Mouse (Mus musculus): Measurements from ENCODE around the gene H2-Oa. TPM values are rescaled to one million over a fixed set of nuclear protein-coding genes. Genes with fewer than 3 reads are reported as not detected.

H2-Oa gene
- polyA plus RNA-seq, 1 experiment from 2014 or later: 3.1 TPM

DNA sequence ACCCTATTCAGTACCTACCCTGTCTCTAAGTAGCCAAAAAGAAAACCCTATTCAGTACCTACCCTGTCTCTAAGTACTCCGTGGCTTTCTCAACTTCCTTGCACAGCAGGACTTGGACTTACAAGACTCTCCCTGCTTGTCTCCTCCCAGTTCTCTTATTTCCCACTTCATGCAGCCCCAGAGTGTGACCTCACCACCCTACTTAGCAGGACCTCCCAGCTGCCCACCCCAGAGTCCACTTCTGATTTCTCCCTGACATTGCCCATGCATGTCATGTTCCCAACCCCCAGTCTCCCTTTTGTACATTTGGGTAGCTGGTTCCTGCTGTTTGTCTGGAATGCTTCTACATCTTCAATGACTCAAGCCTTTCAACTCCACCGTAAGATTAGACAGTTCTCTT lies 31.4 kb downstream of the H2-Oa start:
- WGBS: 2% methylated on average over 2 of the region's 2 CpGs
- ATAC-seq (replicated peaks; ENCODE audit: extremely low read depth, insufficient read depth, low FRiP score): no peak
- H3K27ac ChIP-seq (ENCODE audit: low read length): peak overlapping the region; percentile 100
- peak overlapping the region; percentile 100 for H3K9ac ChIP-seq (ENCODE audit: low read length)
- no peaks in the 10 kb centered on the region for H3K27me3 ChIP-seq (ENCODE audit: control insufficient read depth, insufficient read depth, low read length)
- H3K4me1 ChIP-seq (ENCODE audit: control insufficient read depth, insufficient read depth, low read length): peaks cover 19% of the 10 kb centered on the region
- H3K36me3 ChIP-seq (ENCODE audit: control insufficient read depth, insufficient read depth): peaks cover 4% of the 10 kb centered on the region; the same call in 1 of the 2 replicates
- peak overlapping the region; percentile 89 for H3K4me3 ChIP-seq (ENCODE audit: low read length)
- peak overlapping the region; percentile 83 for H3K4me2 ChIP-seq (ENCODE audit: low read depth, low read length)
- no peaks in the 10 kb centered on the region for H3K9me3 ChIP-seq (replicated peaks; ENCODE audit: control insufficient read depth, low read length)

DNA sequence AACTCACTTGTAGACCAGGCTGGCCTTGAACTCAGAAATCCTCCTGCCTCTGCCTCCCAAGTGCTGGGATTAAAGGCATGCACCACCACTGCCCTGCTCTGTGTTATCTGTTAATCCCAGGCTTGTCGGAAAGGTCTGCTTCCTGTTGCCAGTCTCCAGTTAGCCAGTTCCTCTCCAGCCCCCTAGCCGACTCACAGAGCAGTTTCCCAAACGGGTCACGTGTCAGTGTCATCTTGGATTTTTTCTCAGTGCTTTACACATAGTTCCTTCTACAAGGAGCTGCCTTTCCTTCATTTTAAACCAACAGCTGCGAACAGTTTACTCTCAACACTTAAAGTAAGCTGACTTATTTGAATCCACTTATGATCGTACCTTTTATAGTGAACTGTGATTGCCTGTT lies 32.5 kb downstream of the H2-Oa start:
- Histone ChIP-seq H3K4me2 (ENCODE audit: low read depth, low read length) (no peak overlapping the region), H3K36me3 (ENCODE audit: control insufficient read depth, insufficient read depth) (no peaks in the 10 kb centered on the region), H3K9me3 (replicated peaks; ENCODE audit: control insufficient read depth, low read length) (no peaks in the 10 kb centered on the region), H3K4me1 (ENCODE audit: control insufficient read depth, insufficient read depth, low read length) (peaks cover 25% of the 10 kb centered on the region), H3K27me3 (ENCODE audit: control insufficient read depth, insufficient read depth, low read length) (no peaks in the 10 kb centered on the region), H3K4me3 (ENCODE audit: low read length) (no peak overlapping the region), H3K9ac (ENCODE audit: low read length) (no peak overlapping the region), H3K27ac (ENCODE audit: low read length) (no peak overlapping the region)
- ATAC-seq (replicated peaks; ENCODE audit: extremely low read depth, insufficient read depth, low FRiP score): no peak
- WGBS: 65% methylated on average over 6 of the region's 6 CpGs

DNA sequence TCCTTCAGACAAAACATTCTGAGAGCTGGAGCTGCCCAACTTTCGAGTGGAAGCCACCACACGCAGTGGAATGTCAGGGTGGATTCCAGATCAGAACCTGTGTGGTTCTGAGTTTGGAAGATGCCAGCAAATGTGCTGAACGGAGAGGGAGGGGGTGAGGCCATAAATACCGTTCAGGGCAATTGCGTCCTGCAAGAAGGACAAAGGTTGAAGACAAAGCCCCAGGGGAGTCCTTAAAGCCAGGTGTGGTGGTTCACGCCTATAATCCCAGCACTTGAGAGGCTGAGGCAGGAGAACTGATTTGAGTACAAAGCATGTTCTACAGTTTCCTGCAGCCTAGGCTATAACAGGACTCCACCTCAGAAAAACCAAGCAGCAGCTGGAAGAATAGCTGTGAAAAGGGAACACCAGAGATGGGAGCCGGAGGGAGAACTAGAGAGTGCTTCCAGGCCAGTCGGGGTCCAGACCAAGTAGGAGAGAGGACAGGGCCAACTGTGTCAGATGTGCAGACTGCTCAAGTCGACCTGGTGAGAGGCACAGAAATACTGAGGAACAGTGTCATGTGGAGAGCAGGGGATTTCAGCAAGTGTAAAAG lies 34.8 kb downstream of the H2-Oa start:
- 63% methylated on average over 9 of the region's 9 CpGs for WGBS
- no peaks in the 10 kb centered on the region for H3K9me3 ChIP-seq (replicated peaks; ENCODE audit: control insufficient read depth, low read length)
- no peak for ATAC-seq (replicated peaks; ENCODE audit: extremely low read depth, insufficient read depth, low FRiP score)
- H3K4me1 ChIP-seq (ENCODE audit: control insufficient read depth, insufficient read depth, low read length): peaks cover 25% of the 10 kb centered on the region
- no peak overlapping the region for H3K4me3 ChIP-seq (ENCODE audit: low read length)
- no peak overlapping the region for H3K27ac ChIP-seq (ENCODE audit: low read length)
- H3K4me2 ChIP-seq (ENCODE audit: low read depth, low read length): no peak overlapping the region
- no peak overlapping the region for H3K9ac ChIP-seq (ENCODE audit: low read length)
- H3K27me3 ChIP-seq (ENCODE audit: control insufficient read depth, insufficient read depth, low read length): no peaks in the 10 kb centered on the region
- H3K36me3 ChIP-seq (ENCODE audit: control insufficient read depth, insufficient read depth): no peaks in the 10 kb centered on the region

DNA sequence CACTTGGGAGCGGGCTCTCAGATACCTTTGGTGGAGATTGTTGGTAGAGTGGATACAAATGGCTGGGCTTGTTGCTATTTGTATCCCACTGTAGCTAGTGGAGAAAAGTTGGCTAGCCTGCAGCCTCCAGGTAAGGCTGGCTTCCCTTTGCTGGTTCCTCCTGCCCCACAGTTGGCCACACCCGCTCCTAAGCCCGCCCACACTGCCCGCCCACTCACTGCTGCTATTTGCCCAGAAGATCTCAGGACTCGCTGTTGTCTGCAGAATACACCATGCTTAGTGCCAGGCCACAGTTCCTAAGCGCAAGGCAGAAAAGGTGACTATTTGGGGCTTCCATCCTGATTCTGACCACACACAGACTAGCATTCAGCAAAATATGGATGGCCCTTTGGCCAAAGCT lies 35.3 kb downstream of the H2-Oa start:
- Histone ChIP-seq H3K9ac (ENCODE audit: low read length) (no peak overlapping the region), H3K36me3 (ENCODE audit: control insufficient read depth, insufficient read depth) (no peaks in the 10 kb centered on the region), H3K27ac (ENCODE audit: low read length) (no peak overlapping the region), H3K4me3 (ENCODE audit: low read length) (no peak overlapping the region), H3K27me3 (ENCODE audit: control insufficient read depth, insufficient read depth, low read length) (no peaks in the 10 kb centered on the region), H3K4me2 (ENCODE audit: low read depth, low read length) (no peak overlapping the region), H3K4me1 (ENCODE audit: control insufficient read depth, insufficient read depth, low read length) (peaks cover 25% of the 10 kb centered on the region), H3K9me3 (replicated peaks; ENCODE audit: control insufficient read depth, low read length) (no peaks in the 10 kb centered on the region)
- ATAC-seq (replicated peaks; ENCODE audit: extremely low read depth, insufficient read depth, low FRiP score): no peak
- 34% methylated on average over 6 of the region's 6 CpGs for WGBS

DNA sequence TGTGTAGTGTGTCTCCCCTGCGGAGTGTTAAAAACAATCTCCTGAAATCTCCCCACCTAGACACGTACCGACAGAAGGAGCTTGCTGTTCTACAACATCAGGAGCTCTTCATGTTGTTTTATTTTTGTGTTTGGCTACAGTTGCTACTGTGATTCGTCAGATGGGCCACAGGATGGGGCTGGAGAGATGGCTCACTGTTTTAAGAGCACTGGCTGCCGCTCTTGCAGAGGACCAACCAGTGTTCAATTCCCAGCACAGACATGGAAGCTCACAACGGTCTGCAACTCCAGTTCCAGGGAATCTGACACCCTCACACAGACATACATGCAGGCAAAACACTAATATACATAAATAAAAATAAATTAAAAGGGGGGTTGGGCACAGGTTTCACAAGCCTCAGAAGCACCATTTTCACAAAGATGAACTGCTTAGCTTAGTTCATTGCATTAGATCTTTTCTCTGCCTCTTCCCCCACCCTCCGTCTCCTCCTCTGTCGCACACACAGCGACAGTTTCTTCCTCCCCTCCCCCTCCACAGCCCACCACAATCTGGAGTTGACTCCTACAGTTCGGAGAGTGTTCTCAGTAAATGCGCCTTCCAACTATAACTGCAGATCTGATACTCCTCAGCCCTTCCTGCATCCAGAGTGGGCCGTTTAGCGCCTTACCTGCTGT lies 36.3 kb downstream of the H2-Oa start:
- H3K9me3 ChIP-seq (replicated peaks; ENCODE audit: control insufficient read depth, low read length): no peaks in the 10 kb centered on the region
- peak overlapping the region; percentile 8; the same call in 1 of the 2 replicates for H3K9ac ChIP-seq (ENCODE audit: low read length)
- peaks cover 24% of the 10 kb centered on the region for H3K4me1 ChIP-seq (ENCODE audit: control insufficient read depth, insufficient read depth, low read length)
- no peaks in the 10 kb centered on the region for H3K36me3 ChIP-seq (ENCODE audit: control insufficient read depth, insufficient read depth)
- H3K4me2 ChIP-seq (ENCODE audit: low read depth, low read length): peak overlapping the region; percentile 39
- H3K4me3 ChIP-seq (ENCODE audit: low read length): peak overlapping the region; percentile 17; the same call in 1 of the 2 replicates
- WGBS: 26% methylated on average over 13 of the region's 13 CpGs
- no peaks in the 10 kb centered on the region for H3K27me3 ChIP-seq (ENCODE audit: control insufficient read depth, insufficient read depth, low read length)
- ATAC-seq (replicated peaks; ENCODE audit: extremely low read depth, insufficient read depth, low FRiP score): no peak
- H3K27ac ChIP-seq (ENCODE audit: low read length): peak overlapping the region; percentile 49; the same call in 1 of the 2 replicates

DNA sequence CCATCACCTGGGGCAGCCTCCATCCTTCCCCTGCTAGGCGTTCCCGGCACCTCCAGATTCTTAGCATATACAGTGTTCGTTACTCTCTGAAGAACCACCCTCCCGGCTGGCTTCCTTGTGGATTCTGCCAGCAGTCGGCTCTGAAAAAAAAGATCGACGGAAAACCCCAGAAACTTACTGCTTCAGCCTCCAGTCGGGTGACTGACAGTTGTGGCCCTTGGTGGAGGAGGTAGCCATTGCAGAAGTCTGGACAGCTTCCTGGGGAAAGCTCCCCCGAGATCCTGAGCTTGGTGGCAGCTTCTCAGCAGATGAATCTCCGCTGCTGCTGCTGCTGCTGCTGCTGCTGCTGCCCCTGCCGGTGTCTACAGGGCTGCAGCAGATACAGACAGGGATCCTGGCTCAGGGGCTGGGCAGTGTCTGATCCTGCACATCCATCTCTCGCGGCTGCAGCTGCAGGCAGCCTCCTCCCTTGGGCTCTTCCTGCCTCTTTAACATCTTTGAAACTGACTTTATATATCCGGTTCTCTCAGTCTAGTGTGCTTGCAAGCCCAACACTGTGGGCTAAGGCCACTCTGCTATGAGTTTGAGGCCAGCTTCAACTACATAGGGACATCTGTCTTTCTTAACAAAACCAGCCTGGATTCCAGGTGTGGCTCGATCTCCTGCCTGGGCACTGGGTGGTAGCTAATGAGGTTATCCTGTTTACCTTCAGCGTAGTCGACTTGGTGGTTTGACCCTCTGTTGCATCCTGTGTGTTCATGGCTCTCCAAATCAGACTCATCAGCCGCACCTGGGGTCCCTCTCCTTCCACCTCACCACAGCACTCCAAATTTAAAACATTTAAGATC lies 37.0 kb downstream of the H2-Oa start:
- H3K4me1 ChIP-seq (ENCODE audit: control insufficient read depth, insufficient read depth, low read length): peaks cover 17% of the 10 kb centered on the region
- no peak for ATAC-seq (replicated peaks; ENCODE audit: extremely low read depth, insufficient read depth, low FRiP score)
- H3K4me3 ChIP-seq (ENCODE audit: low read length): peak overlapping the region; percentile 17; the same call in 1 of the 2 replicates
- H3K9ac ChIP-seq (ENCODE audit: low read length): peak overlapping the region; percentile 8; the same call in 1 of the 2 replicates
- peak overlapping the region; percentile 49; the same call in 1 of the 2 replicates for H3K27ac ChIP-seq (ENCODE audit: low read length)
- H3K27me3 ChIP-seq (ENCODE audit: control insufficient read depth, insufficient read depth, low read length): no peaks in the 10 kb centered on the region
- H3K4me2 ChIP-seq (ENCODE audit: low read depth, low read length): peak overlapping the region; percentile 39
- WGBS: 22% methylated on average over 18 of the region's 18 CpGs
- no peaks in the 10 kb centered on the region for H3K9me3 ChIP-seq (replicated peaks; ENCODE audit: control insufficient read depth, low read length)
- no peaks in the 10 kb centered on the region for H3K36me3 ChIP-seq (ENCODE audit: control insufficient read depth, insufficient read depth)

DNA sequence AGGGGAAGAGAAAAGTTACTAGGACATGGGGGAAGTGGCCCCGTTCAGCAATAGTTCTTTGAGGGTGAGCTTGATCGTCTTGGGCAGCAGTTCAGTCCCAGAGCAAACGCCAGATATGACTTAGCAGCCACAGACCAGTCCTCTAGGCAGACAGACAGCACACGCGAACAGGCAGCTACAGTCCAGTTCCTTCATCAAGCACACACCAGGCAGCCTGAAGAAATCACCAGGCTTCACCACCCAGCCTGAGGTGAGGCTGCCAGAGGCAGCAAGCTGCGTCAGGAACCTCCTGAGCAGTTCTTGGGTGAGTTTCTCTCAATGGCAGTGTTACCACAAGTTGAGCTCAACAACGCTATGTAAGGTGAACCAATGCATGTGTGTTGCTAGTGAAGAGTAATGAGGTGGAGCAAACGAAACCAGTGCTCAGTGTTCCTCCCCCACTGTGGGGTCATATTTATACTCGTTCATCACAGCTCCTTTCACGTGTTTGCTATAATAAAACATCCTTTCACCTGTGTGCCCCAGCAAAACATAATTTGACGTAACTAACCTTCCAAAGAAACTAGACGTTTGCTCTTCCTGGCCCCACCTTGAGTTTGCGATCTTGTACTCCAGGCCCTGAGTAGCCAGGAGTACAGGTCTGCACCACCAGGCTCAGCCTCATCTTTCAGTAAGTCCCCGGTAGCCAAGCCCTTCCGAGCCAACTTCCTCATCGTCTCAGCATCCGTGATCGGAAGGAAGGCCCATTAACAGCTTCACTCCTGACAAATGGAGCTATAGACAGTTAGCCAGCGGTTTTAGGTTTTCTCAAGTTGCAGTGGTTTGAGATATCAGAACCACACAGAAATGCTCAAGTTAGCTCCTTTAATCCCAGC lies 38.2 kb downstream of the H2-Oa start:
- H3K4me3 ChIP-seq (ENCODE audit: low read length): no peak overlapping the region
- H3K9ac ChIP-seq (ENCODE audit: low read length): no peak overlapping the region
- H3K4me1 ChIP-seq (ENCODE audit: control insufficient read depth, insufficient read depth, low read length): peaks cover 10% of the 10 kb centered on the region
- 71% methylated on average over 19 of the region's 19 CpGs for WGBS
- no peaks in the 10 kb centered on the region for H3K9me3 ChIP-seq (replicated peaks; ENCODE audit: control insufficient read depth, low read length)
- ATAC-seq (replicated peaks; ENCODE audit: extremely low read depth, insufficient read depth, low FRiP score): no peak
- H3K4me2 ChIP-seq (ENCODE audit: low read depth, low read length): no peak overlapping the region
- no peak overlapping the region; the same call in 1 of the 2 replicates for H3K27ac ChIP-seq (ENCODE audit: low read length)
- H3K27me3 ChIP-seq (ENCODE audit: control insufficient read depth, insufficient read depth, low read length): no peaks in the 10 kb centered on the region
- H3K36me3 ChIP-seq (ENCODE audit: control insufficient read depth, insufficient read depth): no peaks in the 10 kb centered on the region

DNA sequence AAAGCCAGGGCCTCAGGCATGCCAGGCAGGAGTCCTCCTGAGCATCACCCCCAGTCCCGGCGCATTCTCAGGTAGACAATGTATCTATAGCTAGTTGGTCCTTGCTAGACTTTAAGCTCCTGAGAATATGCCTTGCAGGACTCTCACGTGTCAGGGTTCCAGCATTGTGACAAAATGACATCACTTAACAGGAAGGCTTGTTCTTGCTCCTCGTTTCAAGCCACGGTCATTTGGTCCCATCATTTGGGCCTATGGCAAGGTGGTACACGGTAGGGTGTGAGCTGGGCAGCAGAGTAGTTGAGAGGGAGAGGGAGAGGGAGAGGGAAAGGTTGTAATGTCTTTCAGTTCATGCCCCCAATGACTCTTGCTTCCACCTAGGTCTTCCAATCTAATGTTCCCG lies 39.8 kb downstream of the H2-Oa start:
- H3K4me3 ChIP-seq (ENCODE audit: low read length): no peak overlapping the region
- WGBS: 72% methylated on average over 7 of the region's 7 CpGs
- no peaks in the 10 kb centered on the region for H3K36me3 ChIP-seq (ENCODE audit: control insufficient read depth, insufficient read depth)
- no peak for ATAC-seq (replicated peaks; ENCODE audit: extremely low read depth, insufficient read depth, low FRiP score)
- peaks cover 9% of the 10 kb centered on the region for H3K4me1 ChIP-seq (ENCODE audit: control insufficient read depth, insufficient read depth, low read length)
- no peak overlapping the region for H3K4me2 ChIP-seq (ENCODE audit: low read depth, low read length)
- H3K9ac ChIP-seq (ENCODE audit: low read length): no peak overlapping the region
- peaks cover 3% of the 10 kb centered on the region; the same call in 1 of the 2 replicates for H3K27me3 ChIP-seq (ENCODE audit: control insufficient read depth, insufficient read depth, low read length)
- H3K27ac ChIP-seq (ENCODE audit: low read length): no peak overlapping the region
- no peaks in the 10 kb centered on the region for H3K9me3 ChIP-seq (replicated peaks; ENCODE audit: control insufficient read depth, low read length)

All from heart, embryonic 16.5 days (tissue).